Mouse (Mus musculus): Measurements from ENCODE around the gene Ush2a. TPM values are rescaled to one million over a fixed set of nuclear protein-coding genes. Genes with fewer than 3 reads are reported as not detected.

Gene Ush2a
- total and polyA plus RNA-seq, 2 experiments, result under 0.01 TPM

DNA sequence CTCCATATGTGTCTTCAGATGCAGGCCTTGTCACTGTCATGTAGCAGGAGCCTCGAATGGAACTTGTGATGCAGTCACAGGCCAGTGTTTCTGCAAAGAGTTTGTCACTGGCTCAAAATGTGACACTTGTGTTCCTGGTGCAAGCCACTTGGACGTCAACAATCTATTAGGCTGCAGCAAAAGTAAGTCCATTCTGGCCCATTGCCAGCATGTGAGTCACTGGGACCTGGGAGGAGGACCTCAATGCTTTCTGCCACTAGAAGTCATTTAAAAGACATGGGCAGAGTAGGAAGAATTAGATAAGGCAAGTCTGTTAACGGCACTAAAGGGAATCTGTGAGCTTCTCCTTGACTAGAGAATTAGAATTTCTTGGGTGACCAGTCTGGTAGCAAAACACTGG, 168.9 kb downstream of the Ush2a start:
- DNase-seq (ENCODE audit: extremely low read depth, low read depth, low spot score), result no peak
- no peak for TF ChIP-seq POLR2A (IDR thresholded peaks at IDR 0.05; ENCODE audit: extremely low read depth, insufficient read depth, low read length)
- TF ChIP-seq CTCF (IDR thresholded peaks at IDR 0.05; ENCODE audit: low read depth, low read length), result no peak
- no peaks in the 10 kb centered on the region for H3K27me3 ChIP-seq (ENCODE audit: control insufficient read depth, insufficient read depth, low read length)
- no peaks in the 10 kb centered on the region for H3K4me1 ChIP-seq (ENCODE audit: control insufficient read depth, insufficient read depth, low read length)
- H3K4me3 ChIP-seq (ENCODE audit: insufficient read depth, low read depth, low read length), result no peak overlapping the region
- no peak overlapping the region for H3K9ac ChIP-seq (ENCODE audit: low read depth, low read length)
- H3K36me3 ChIP-seq (ENCODE audit: control insufficient read depth, insufficient read depth, low read length), result no peaks in the 10 kb centered on the region
- H3K79me2 ChIP-seq (ENCODE audit: control insufficient read depth, insufficient read depth, low read length), result no peaks in the 10 kb centered on the region
- H3K27ac ChIP-seq (replicated peaks; ENCODE audit: insufficient read depth, low read depth, low read length), result no peak overlapping the region
- 48% methylated on average over 3 of the region's 3 CpGs for WGBS

DNA sequence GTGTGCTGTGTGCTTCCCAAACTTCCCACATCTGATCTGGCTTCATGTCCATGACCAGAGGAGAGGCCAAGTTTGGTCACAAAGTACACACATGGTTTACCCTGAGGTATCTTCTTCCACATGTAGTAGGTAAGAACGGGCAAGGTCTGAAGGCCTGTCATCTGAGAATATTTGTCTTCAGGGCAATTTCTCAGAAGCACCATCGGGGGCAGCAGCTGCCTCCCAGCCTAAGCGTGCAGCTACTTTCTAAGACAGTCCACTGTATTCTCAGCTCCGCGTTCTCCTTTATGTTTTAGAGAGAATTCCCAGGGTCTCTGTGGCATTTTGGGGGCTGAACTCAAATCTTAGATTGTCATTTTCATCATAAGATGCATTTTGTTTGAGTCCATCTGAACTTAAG, 186.1 kb downstream of the Ush2a start:
- no peak overlapping the region for H3K9ac ChIP-seq (ENCODE audit: low read depth, low read length)
- no peaks in the 10 kb centered on the region for H3K79me2 ChIP-seq (ENCODE audit: control insufficient read depth, insufficient read depth, low read length)
- no peak overlapping the region for H3K4me3 ChIP-seq (ENCODE audit: insufficient read depth, low read depth, low read length)
- TF ChIP-seq CTCF (IDR thresholded peaks at IDR 0.05; ENCODE audit: low read depth, low read length) (no peak), POLR2A (IDR thresholded peaks at IDR 0.05; ENCODE audit: extremely low read depth, insufficient read depth, low read length) (no peak)
- 82% methylated on average over 5 of the region's 5 CpGs for WGBS
- H3K27ac ChIP-seq (replicated peaks; ENCODE audit: insufficient read depth, low read depth, low read length), result no peak overlapping the region
- H3K4me1 ChIP-seq (ENCODE audit: control insufficient read depth, insufficient read depth, low read length), result no peaks in the 10 kb centered on the region
- H3K36me3 ChIP-seq (ENCODE audit: control insufficient read depth, insufficient read depth, low read length), result no peaks in the 10 kb centered on the region
- no peaks in the 10 kb centered on the region for H3K27me3 ChIP-seq (ENCODE audit: control insufficient read depth, insufficient read depth, low read length)
- DNase-seq (ENCODE audit: extremely low read depth, low read depth, low spot score), result no peak

DNA sequence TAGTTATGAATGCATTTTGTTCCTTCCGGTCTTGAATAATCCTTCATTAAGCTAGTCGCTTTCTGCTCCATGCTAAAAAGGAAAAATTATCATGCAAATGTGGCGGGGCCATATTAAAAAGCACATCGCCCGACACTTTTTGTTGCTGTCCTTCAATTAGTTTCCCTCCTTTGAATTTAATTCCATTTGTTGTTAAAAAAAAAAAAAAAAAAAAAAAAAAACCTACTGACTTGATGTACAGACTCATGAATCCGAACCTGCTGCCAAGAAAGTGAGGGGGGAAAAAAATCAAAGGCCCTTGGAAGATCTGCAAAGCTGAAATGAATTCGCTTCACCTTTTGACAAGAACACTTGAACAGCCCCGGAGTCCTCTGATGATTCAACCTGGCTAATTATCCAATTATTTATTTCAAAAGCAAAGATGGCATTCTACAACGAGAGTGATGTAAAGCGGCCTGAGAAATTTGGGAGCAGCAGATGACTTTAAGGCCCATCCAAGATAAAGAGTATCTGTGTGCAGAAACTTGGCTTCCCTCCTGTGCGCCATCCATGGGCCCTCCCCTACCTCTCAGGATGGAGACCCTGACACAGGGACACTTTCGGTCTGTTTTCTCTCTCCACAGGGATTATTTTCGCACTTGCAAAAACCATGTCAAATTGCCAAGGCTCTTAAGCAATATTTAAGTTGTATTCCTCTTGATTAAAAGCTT, 194.8 kb downstream of the Ush2a start:
- TF ChIP-seq CTCF (IDR thresholded peaks at IDR 0.05; ENCODE audit: low read depth, low read length), result no peak
- no peak for TF ChIP-seq POLR2A (IDR thresholded peaks at IDR 0.05; ENCODE audit: extremely low read depth, insufficient read depth, low read length)
- Histone ChIP-seq H3K36me3 (ENCODE audit: control insufficient read depth, insufficient read depth, low read length) (no peaks in the 10 kb centered on the region), H3K9ac (ENCODE audit: low read depth, low read length) (no peak overlapping the region), H3K27me3 (ENCODE audit: control insufficient read depth, insufficient read depth, low read length) (no peaks in the 10 kb centered on the region), H3K27ac (replicated peaks; ENCODE audit: insufficient read depth, low read depth, low read length) (no peak overlapping the region), H3K4me1 (ENCODE audit: control insufficient read depth, insufficient read depth, low read length) (no peaks in the 10 kb centered on the region), H3K4me3 (ENCODE audit: insufficient read depth, low read depth, low read length) (no peak overlapping the region), H3K79me2 (ENCODE audit: control insufficient read depth, insufficient read depth, low read length) (no peaks in the 10 kb centered on the region)
- WGBS, result 81% methylated on average over 13 of the region's 13 CpGs
- DNase-seq (ENCODE audit: extremely low read depth, low read depth, low spot score), result no peak

DNA sequence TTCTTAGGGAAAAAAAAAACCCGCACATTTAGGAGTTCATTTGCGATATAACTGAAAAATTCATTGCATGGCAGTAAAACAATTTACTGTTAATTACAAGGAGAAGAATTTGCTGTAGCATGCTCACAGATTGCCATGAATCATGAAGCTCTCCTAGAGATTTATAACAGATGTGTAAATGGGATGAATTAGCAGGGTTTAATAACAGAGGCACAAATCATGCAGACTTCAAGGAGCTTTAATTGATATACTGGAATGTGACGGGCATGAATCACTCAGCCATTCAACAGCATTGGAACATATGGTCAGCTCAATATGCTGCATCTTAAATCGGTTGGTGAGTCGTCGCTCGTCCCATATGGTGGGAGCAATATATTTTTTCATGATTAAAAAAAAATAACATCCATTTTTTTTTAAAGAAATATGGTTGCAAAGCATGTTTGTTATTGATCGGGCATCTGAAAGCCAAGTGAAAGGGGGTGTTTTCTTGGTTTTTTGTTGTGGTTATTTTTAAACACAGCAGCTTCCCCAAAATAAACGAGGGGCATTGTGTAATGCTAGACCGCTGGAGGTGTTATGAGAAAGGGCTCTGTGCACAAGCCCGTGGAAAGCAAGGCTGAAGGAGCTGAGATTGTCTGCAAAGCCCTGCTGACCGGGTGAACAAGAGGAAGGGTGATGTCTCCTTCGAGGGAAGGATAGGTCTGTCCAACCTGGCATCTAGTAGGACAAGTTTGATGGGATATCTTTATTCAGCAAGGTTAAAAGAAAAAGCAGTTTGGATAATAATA, 195.6 kb downstream of the Ush2a start:
- DNase-seq (ENCODE audit: extremely low read depth, low read depth, low spot score), result no peak
- WGBS, result 77% methylated on average over 13 of the region's 13 CpGs

DNA sequence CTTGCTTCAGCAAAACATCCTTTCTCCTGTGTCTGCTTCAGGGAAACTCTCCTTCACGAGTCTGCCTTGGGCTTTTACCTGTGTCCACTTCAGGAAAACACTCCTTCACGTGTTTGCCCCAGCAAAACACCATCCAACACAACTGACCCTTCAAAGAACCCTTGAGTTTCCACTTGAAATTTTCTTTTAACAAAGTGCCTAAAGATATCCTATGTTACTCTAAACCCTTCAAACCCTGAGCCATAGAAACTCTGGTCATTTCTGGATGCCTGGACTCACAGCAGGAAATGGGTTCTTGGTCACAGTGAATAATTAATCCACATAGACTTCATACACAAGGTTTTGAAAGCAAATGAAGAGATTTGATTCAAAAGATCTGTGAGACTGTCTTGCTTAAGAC, 199.4 kb downstream of the Ush2a start:
- no peaks in the 10 kb centered on the region for H3K79me2 ChIP-seq (ENCODE audit: control insufficient read depth, insufficient read depth, low read length)
- no peak overlapping the region for H3K9ac ChIP-seq (ENCODE audit: low read depth, low read length)
- TF ChIP-seq CTCF (IDR thresholded peaks at IDR 0.05; ENCODE audit: low read depth, low read length), result no peak
- no peak for TF ChIP-seq POLR2A (IDR thresholded peaks at IDR 0.05; ENCODE audit: extremely low read depth, insufficient read depth, low read length)
- H3K4me1 ChIP-seq (ENCODE audit: control insufficient read depth, insufficient read depth, low read length), result no peaks in the 10 kb centered on the region
- no peaks in the 10 kb centered on the region for H3K36me3 ChIP-seq (ENCODE audit: control insufficient read depth, insufficient read depth, low read length)
- no peak overlapping the region for H3K4me3 ChIP-seq (ENCODE audit: insufficient read depth, low read depth, low read length)
- H3K27ac ChIP-seq (replicated peaks; ENCODE audit: insufficient read depth, low read depth, low read length), result no peak overlapping the region
- no peak for DNase-seq (ENCODE audit: extremely low read depth, low read depth, low spot score)
- WGBS, result 68% methylated on average over 2 of the region's 2 CpGs
- H3K27me3 ChIP-seq (ENCODE audit: control insufficient read depth, insufficient read depth, low read length), result no peaks in the 10 kb centered on the region

More for the DNA sequence above, 195.6 kb downstream of the Ush2a start:
- Histone ChIP-seq H3K79me2 (ENCODE audit: control insufficient read depth, insufficient read depth, low read length) (no peaks in the 10 kb centered on the region), H3K4me1 (ENCODE audit: control insufficient read depth, insufficient read depth, low read length) (no peaks in the 10 kb centered on the region), H3K27ac (replicated peaks; ENCODE audit: insufficient read depth, low read depth, low read length) (no peak overlapping the region), H3K9ac (ENCODE audit: low read depth, low read length) (no peak overlapping the region), H3K4me3 (ENCODE audit: insufficient read depth, low read depth, low read length) (no peak overlapping the region), H3K27me3 (ENCODE audit: control insufficient read depth, insufficient read depth, low read length) (no peaks in the 10 kb centered on the region), H3K36me3 (ENCODE audit: control insufficient read depth, insufficient read depth, low read length) (no peaks in the 10 kb centered on the region)
- no peak for TF ChIP-seq POLR2A (IDR thresholded peaks at IDR 0.05; ENCODE audit: extremely low read depth, insufficient read depth, low read length)
- no peak for TF ChIP-seq CTCF (IDR thresholded peaks at IDR 0.05; ENCODE audit: low read depth, low read length)

DNA sequence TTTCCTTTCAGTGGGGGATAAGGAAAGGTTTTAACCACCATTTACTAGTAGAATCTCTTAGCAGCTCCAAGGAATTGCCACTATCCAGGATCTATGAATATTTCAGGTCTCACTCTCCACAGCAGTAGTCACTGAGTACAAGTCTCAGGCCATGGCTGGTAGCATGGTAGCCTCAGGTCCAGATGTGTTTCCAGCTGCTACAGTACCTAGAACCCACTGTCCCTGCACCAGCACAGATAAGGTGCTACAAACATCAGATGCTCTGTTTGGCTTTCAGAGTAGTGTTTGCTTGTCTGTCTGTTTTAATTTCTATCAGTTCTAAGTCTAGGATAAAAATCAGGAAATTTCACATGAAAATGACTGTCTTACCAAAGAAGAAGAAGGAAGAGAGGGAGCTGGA, 202.8 kb downstream of the Ush2a start:
- H3K36me3 ChIP-seq (ENCODE audit: control insufficient read depth, insufficient read depth, low read length), result no peaks in the 10 kb centered on the region
- DNase-seq (ENCODE audit: extremely low read depth, low read depth, low spot score), result no peak
- no peaks in the 10 kb centered on the region for H3K4me1 ChIP-seq (ENCODE audit: control insufficient read depth, insufficient read depth, low read length)
- TF ChIP-seq CTCF (IDR thresholded peaks at IDR 0.05; ENCODE audit: low read depth, low read length) (no peak), POLR2A (IDR thresholded peaks at IDR 0.05; ENCODE audit: extremely low read depth, insufficient read depth, low read length) (no peak)
- no peaks in the 10 kb centered on the region for H3K79me2 ChIP-seq (ENCODE audit: control insufficient read depth, insufficient read depth, low read length)
- H3K27me3 ChIP-seq (ENCODE audit: control insufficient read depth, insufficient read depth, low read length), result no peaks in the 10 kb centered on the region
- H3K27ac ChIP-seq (replicated peaks; ENCODE audit: insufficient read depth, low read depth, low read length), result no peak overlapping the region
- no peak overlapping the region for H3K9ac ChIP-seq (ENCODE audit: low read depth, low read length)
- H3K4me3 ChIP-seq (ENCODE audit: insufficient read depth, low read depth, low read length), result no peak overlapping the region
